Mouse (Mus musculus): ENCODE measurements around the gene Ddx31.
A peak's percentile ranks its signal among the peaks of the same experiment; 100 is the strongest.

Gene Ddx31

DNA sequence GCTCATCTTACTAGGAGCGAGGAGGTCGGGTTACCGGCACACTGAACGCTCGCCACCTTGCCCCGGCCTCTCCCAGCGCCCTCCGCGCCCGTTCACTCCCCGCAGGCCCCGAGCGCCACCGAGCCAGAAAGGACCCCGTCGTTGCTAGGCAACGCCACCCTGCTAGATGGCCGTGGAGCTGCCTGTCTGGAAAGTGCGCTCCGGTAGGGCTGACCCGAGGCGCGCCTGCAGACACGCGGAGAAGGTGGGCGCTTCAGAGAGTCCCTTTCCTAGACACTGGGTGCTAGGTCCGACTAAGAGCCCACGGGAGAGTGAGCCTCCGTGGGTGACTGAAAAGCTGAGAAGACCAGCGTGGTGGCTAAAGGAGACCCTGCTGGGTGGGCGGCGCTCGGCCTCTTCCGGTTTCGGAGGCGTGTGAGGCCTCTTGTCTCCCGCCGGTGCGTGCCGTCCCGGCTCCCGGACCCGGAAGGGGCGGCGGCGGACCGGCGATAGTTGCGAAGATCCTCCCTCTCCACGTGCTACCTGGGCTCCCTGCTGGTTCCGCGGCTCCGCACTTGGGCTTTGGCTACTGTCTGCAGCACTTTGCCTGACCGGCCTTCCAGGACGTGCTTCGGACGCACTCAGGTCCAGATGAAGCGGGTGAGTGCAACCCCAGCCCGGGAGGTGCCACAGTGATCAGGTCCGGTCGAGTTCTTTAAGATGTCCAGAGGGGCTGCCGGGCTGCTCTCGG lies at the start of gene Ddx31, which contains the start of gene Gtf3c4:
Gene Ddx31 (plus strand): TSS at position 185 of the 730 bp plus-strand sequence.
Gene Gtf3c4 (minus strand): TSS at position 139 of the 730 bp plus-strand sequence.
- peak; percentile 95 for DNase-seq (ENCODE audit: low spot score)

DNA sequence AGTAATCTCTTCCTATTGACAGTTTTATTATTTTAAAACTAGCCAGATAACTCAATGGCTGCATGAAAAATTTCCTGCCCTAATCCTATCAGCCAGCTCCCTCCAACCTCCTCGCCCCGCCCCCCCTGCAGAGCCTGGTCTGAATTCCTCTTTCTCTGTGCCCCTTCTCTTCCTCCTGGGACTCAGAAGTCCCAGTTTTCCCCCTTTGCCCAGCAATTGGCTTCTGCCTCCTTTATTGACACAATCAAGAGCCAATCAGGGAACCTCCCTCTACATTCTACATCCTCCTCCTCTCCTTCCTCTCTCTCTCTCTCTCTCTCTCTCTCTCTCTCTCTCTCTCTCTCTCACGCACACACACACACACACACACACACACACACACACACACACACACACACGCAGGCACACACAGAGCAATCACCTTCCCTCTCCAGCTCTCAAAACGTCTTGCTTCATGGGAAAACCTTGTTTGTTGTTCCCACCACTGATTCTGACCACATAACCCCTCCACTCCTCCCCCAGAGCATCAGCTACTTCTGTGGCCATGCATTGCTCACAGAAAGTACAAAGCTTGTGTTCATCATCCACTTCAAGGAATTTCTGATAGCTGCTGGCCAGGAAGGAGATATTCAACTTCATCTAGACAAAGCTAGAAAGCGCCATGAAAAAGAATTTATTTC lies 47.1 kb upstream of the Ddx31 start:
- DNase-seq (ENCODE audit: low spot score) = peak; percentile 13

DNA sequence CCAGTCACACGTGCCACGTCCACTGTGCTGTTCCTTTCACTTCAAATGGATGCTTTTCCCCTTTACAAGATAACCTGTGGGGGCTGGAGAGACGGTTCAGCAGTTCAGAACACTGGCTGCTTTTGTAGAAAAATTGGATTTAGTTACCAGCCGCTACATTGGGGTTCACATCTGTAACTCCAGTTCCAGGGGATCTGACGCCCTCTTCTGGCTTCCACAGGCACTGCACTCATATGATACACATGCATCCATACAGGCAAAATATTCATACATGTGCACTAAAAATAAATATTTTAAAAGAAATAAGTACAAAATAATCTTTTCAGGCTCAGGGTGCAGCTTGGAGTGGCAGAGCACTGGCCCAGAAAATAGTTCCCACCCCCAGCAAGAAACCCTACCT lies 45.6 kb upstream of the Ddx31 start:
- no peak for DNase-seq (ENCODE audit: low spot score)

DNA sequence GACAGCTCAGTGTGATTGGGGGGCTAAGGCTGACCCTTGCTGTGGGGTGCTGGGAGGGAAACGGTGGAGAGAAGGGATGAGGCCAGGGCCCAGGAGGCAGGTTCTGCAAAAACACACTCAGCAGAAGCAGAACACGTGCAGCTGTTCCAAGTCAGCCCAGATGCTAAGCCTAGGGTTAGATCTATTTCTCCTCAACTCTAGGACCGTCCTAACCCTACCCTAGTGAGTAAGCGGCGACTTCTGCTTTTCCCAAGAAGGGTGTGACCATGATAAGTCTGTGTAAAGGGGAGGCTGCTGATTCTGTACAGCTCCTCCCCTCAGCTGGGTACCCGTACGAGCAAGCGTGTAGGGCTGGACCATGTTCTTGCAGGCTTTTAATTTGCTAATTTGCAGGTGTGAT lies 43.9 kb upstream of the Ddx31 start:
- DNase-seq (ENCODE audit: low spot score) = no peak

DNA sequence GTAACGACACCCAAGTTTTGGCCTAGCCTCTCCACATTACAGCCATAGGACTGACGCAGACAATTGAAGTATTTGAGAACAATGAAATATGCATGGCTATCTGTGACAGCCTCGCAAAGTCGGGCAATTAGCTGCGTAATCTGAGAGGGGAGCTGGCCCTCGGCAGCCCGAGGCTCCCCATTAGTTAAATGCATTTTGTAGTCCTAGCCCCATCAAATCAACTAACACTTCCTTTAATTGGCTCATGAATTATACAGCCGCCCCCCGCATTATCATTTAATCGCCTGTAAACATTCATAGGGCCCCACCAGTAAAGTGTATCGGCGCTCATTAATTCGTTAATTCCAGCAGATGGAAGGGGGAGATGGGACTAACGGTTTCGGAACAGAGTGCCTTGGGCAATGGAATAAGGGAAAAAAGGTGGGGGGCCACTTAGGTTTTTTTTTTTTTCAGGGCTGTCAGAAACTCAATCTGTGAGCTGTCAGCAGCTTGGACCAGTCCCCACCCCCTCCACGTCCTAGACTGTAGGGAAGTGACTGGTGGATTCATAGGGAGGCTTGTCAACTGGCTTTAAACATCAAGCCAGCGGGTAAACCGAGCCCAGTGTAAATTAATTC lies 42.6 kb upstream of the Ddx31 start:
- DNase-seq (ENCODE audit: low spot score) = no peak

DNA sequence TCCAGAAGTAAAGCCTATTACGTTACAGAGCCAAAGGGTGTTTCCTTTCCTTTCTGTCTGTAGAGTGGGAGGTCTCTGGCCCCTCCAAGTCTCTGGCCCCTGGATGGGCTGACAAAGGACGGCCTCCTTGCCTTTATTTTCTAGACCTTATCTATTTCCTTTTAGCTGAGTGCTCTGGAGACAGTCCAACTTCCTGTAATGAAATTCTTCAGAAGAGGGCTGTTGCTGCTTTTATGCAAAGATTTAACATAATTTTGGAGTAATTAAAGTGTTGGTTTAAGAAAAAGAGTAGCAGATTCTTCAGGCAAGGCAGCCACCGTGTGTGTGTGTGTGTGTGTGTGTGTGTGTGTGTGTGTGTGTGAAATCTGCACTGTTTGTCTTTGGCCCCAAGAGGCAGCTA lies 41.8 kb upstream of the Ddx31 start:
- no peak for DNase-seq (ENCODE audit: low spot score)

DNA sequence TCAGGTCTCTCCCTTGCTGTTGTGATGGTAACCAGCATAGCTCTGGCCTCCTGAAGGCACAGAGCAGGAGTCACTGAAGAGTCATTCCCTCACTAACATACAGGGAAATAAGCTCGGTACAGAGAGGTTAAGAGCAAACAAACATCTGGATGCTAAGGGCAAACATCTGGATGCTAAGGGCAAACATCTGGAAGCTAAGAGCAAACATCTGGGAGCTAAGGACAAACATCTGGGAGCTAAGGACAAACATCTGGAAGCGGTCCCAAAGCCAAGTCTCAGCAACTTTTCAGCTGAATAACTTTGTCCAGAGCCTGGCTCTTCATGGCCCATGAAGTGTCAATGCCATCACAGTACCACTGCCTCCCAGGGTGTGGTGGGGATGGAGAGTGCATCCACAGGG lies 40.6 kb upstream of the Ddx31 start:
- no peak for DNase-seq (ENCODE audit: low spot score)

DNA sequence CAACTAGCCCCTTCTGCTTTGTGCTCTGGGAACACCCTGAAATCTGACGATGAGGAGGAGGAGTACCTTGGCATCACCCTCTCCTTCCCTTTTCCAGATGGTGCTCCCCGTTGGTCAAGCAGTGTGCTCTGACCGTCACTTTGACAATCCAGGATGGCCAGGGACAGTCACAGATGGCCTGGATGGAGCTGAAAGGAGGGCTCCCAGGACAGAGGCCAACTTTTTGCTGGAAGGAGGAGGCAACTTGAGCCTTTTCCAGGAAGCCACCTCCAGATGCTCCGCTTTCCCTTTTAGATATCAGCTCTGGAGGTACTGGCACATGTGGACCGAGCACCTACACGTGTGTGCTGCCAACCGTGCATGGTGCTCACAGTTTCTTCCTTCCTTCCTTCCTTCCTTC lies 36.8 kb upstream of the Ddx31 start:
- no peak for DNase-seq (ENCODE audit: low spot score)

DNA sequence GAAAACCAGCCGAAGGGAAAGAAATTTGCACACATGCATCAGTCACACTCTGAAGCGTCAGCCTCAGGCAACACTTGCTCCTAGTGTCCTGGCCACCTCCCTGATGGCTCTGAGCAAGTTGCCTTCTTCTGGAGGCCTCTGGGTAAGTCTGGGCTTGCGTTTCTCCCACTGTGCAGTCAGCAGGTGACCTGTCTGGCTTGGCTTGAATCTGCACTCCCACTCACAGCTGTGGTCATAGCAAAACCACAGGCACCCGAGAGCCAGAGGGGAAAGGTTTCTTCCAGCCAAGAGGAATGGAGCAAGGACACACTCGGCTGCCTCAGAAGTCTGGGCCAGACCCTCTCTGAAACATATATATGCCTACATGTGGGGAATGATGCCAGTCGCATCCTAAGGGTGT lies 31.4 kb upstream of the Ddx31 start:
- no peak for DNase-seq (ENCODE audit: low spot score)

DNA sequence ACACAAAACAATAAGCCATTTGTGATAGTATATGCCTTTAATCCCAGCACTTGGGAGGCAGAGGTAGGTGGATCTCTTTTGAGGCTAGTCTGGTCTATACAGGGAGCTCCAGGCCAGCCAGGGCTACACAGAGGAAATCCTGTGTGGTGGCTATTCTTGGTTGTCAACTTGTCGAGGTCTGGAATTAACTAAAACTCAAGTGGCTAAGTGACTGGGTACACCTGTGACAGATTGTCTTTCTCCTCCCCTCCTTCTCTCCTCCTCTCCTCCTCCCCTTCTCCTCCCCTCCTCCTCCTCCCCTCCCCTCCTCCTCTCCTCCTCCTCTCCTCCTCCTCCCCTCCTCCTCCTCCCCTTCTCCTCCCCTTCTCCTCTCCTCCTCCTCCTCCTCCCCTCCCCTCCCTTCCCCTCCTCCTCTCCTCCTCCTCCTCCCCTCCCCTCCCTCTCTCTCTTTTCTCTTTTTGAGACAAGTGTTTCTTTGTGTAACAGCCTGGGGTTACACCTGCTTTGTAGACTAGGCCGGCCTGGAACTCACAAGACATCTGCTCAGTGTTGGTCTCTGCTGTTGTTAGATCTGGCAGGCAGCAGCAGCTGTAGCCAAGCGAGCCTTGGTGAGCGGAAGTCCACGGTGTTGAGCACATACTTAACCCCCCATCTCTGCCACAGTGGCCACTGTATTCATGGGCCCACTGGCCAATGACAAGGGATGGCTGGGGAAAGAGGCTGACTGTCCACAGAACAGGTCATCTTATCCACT lies 29.8 kb upstream of the Ddx31 start:
- no peak for DNase-seq (ENCODE audit: low spot score)

DNA sequence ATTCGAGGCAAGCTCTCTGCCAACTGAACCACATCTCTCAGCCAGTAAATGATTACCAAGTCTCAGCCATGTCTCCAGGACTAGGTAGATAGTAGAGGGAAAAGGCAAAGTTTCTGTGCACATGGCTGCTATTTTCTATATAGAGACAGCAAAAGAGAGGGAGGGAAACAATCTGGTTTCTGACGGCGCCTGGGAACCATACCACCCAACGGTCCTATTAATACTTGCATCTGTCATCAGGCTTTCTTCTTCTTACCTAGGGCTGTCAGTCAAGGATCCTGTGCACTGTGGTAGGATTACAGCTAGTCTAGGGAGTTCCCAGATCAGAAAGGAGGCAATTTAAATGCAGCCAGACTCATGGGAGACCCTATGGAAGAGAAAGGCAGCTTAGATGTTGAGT lies 21.3 kb upstream of the Ddx31 start:
- DNase-seq (ENCODE audit: low spot score) = no peak

DNA sequence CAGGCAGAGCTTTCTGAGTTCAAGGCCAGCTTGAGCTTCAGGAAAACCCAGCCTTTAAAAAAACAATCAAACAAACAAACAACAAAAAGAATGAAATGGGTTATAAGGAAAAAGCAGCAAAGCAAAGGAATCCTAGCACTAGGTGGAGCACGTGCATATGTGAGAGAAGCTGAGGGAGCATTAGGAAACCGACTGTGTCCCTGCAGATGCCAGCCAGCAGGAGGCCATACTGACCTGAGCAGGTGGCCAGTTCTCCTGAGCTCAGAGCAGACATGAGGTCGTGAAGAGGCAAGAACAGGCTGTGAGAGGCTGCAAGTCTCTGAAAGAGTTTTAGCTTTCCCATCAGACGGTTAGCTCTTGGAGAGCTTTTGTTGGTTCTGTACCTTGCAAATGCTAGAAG lies 10.9 kb upstream of the Ddx31 start:
- no peak for DNase-seq (ENCODE audit: low spot score)

DNA sequence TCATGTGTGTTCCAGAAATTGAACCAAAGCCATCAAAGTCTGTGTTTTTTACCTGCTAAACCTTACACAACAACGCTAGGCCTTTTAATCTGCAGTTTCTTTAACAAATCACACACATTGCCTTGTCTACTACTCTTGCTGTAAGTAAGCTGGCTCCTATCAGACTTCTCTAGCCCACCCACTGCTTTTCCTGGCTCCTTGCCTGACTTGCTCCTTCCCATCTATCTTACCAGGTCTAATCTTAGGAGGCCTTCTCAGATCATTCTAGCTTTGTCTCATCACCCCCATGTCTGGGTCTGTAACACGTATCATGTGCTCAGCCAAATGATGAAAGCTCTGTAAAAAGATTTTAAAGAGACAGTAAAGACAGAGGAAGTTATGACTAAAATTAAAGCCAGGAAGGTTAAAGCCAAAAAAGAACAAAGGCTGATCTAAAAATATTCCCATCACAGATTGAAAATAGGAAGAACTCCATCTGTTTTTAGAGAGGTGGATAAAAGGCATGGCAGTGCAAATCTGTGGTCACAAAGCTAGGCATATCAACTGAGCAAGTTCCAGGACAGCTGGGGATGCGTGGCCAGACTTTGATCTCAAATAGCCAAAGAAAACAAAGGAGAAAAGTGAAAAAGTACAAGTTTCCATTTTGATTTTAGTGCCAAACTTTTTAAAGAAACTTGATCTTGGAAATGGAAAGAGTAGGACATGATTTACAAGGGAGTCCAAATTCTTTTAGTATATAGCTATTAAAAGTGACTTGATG lies 3.8 kb upstream of the Ddx31 start:
- no peak for DNase-seq (ENCODE audit: low spot score)

DNA sequence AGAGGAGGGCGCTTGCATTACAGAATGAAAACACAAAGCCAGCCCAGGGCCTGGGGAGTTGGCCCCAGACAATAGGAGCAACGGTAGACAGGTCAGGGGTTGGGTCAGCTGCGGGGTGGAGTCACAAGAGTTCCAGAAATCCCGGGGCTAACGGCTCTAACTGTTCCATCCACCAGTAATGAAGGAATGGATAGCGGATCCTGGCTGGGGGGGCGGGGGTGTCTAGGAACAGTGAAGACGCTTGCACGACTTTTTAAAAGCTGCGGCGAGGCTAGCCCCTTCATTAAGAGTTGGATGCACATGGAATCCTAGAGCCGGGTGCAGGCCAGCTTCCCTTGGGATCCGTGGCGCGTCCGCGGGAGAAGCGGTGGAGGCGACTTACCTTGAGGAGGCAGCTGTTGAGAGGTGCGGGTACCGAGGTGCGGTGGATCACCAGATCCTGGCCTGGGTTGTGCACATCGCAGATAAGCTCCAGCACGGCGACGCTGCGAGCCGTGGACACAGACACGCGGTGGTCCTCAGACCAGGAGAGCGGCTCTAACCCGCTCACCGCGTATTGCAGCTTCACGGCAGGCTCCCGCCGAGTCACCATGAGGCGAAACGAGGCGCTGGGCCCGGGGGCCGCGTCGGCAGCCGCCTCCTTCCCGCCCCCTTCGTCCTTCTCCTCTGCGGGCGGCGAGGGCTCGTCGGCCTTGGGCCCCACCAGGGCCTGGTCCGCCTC lies 545 bp upstream of the Ddx31 start:
- DNase-seq (ENCODE audit: low spot score) = no peak

DNA sequence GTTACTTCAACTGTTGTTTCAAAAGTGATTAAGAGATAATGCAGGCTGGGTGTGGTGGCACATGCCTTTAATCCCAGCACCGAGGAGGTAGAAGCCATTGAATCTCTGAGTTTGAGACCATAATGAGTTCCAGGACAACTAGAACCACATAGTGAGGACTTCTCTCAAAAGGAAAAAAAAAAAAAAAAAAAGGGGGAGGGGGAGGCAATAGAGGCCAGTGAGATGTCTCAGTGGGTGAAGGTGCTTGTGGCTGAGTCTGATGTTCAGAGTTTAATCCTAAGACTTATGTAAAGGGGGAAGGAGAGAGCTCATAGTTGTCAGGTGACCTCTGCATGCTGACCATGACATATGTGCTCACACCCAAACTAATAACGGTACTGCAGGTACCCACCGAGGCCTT lies 1.8 kb downstream of the Ddx31 start:
- no peak for DNase-seq (ENCODE audit: low spot score)

DNA sequence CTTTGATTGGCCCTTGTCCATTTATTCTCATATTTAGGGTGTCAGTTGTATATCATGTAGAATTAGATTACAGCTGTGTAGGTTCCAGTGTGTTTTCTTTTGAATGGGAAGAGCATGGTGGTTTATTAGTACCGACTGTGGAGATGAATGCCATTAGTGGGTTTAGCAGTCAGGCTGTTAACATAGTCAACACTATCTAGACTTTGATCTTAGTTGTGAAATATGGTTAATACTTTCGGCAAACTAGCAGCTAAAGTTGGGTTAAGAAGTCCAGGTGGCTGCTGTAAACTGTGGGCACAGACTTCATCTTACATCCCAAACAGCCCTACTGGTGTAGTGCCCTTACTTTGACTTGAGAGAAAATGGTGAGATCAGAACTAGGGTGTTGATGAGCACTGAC lies 8.7 kb downstream of the Ddx31 start:
- DNase-seq (ENCODE audit: low spot score) = no peak

DNA sequence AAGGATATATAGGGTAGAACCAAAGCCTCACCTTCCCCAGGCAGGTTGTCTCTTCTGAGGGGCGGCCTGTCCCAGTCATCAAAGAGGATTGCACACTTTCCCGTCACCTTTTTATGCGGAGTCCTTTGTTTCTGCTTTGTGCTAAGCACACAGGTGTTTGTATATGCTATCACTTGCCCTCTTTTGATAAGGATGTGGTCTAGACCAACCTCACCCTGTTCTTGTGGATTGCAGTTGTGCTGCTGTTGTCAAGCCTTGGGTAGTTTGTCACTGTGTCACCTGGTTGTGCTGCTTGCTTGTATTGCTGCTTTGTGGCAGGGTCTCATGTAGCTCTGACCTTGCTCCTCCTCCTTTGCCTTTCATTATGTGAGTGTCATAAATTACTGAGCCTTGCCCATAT lies 12.4 kb downstream of the Ddx31 start:
- no peak for DNase-seq (ENCODE audit: low spot score)

DNA sequence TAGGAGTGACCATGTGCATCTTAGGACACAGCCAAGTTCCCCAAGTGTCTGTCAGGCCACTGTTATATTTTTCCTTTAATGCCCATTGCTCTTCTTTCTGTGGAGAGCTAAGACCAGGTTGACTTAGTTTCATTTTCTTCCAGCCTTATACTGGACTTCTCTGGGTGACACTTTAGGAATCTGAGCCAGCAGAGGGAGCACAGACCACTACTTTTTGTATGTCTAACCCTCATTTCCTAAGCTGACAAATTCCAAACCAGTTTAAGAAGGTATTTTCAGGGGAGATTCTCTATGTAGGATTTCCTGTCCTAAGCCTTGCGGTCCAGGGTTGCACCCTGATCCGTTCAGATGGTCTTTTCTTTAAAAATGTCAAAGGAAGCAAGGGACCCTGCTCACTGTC lies 15.6 kb downstream of the Ddx31 start:
- DNase-seq (ENCODE audit: low spot score) = no peak

DNA sequence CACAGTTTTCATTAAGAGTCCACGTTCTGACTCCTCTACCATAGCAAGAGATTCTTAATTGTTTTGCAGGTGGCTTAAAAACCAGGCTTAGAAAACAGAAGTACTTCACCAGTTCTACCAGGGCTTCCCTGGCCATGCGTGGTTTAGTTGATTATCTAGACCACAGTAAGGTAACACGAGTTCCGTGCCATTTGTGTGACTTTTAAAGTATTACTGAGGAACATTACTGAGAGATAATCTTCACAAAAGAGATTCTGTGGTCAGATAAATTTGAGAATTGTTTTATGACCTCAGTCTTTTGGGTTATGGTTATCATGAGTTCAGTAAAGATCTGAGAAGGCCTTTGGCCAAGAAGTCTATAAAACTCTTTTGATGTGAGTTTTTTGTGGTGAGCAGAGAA lies 19.1 kb downstream of the Ddx31 start:
- no peak for DNase-seq (ENCODE audit: low spot score)

DNA sequence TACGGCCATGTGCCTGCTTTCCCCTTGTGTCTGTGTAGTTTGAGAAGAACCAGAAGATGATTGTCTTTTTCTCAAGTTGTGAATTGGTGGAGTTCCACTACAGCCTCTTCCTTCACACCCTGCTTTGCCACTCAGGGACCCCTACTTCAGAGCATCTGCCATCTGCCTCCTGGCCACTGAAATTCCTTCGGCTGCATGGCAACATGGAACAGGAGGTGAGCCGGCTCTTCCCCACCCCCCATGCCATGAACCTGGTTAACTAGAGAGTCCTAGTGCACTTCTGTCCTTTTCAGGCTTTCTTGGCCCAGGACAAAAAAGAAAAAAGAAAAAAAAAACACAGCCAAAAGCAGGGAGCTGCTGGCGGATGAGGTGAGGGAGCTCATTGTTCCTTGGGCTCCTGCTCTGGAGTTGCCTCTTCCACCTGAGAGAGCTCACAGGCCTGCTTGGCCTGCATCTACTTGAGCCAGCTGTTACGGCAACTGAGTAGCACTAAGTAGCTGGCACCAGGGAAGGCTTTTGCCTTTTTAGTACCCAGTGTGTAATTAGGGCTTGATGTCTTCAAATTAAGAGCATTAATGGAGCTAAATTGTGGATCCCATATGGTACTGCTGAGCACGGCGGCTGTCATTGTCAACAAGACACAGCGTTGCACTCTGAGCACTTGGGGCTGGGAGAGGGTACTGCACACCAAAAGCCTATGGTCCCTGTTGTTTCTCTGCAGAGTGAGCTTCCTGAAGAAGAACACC lies 20.6 kb downstream of the Ddx31 start:
- no peak for DNase-seq (ENCODE audit: low spot score)

DNA sequence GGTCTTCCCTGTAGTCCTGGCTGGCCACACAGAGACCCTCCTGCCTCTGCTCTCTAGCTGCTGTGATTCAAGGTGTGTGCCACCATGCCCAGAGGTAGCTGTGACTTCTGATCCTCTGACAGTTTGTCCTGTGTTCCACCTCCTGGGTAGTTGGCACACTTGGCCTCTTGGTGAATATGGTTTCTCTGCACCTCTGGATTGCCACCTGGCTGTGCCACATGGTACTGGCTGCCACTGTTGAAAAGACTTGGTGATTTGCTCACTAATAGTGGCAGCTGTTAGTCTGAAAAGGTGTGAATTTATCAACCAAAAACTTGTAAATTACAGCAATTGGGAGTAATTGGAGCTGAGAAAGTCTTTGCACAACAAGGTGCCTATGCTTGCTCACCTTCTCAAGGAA lies 23.7 kb downstream of the Ddx31 start:
- no peak for DNase-seq (ENCODE audit: low spot score)
